Mouse (Mus musculus) ES-Bruce4 (cell line): ENCODE data around the gene Rdh8. TPM values are rescaled to one million over a fixed set of nuclear protein-coding genes. Genes with fewer than 3 reads are reported as not detected.

Experiments used
- H3K27ac ChIP-seq: 2 replicates; pipeline ENCODE4 v1.5.1; 2012; ENCODE audit warnings: low read length, inconsistent platforms; ENCODE audit not compliant: insufficient read depth
- H3K27me3 ChIP-seq: 2 replicates; pipeline ENCODE4 v1.6.1; 2012; ENCODE audit warnings: mild to moderate bottlenecking, low read length, inconsistent platforms; ENCODE audit not compliant: control insufficient read depth, poor library complexity, insufficient read depth, severe bottlenecking
- H3K36me3 ChIP-seq: 2 replicates; pipeline ENCODE4 v1.6.1; 2012; ENCODE audit warnings: inconsistent platforms, mild to moderate bottlenecking, low read length, moderate library complexity; ENCODE audit not compliant: control insufficient read depth, poor library complexity, insufficient read depth, severe bottlenecking
- H3K4me1 ChIP-seq: one replicate; pipeline ENCODE4 v1.8.1; 2011; ENCODE audit warnings: low read length; ENCODE audit not compliant: control insufficient read depth, insufficient read depth
- H3K4me3 ChIP-seq: 2 replicates; pipeline ENCODE4 v1.5.1; 2011; ENCODE audit warnings: low read depth, mild to moderate bottlenecking, low read length
- H3K9ac ChIP-seq: 2 replicates; pipeline ENCODE4 v1.6.1; 2012; ENCODE audit warnings: low read depth, mild to moderate bottlenecking, inconsistent platforms; ENCODE audit not compliant: poor library complexity, severe bottlenecking
- H3K9me3 ChIP-seq: replicated peaks from 2 replicates; pipeline ENCODE4 v1.6.1; 2012; ENCODE audit warnings: mild to moderate bottlenecking, low read length, inconsistent platforms; ENCODE audit not compliant: control insufficient read depth, poor library complexity, insufficient read depth, severe bottlenecking
- CTCF ChIP-seq: IDR thresholded peaks from one replicate; pipeline ENCODE4 v1.8.1; 2011; ENCODE audit warnings: low read depth, low read length
- EP300 ChIP-seq: IDR thresholded peaks from 2 replicates; pipeline ENCODE4 v1.6.1; 2011; ENCODE audit warnings: low read depth, low read length; ENCODE audit not compliant: insufficient read depth
- POLR2A ChIP-seq: IDR thresholded peaks from one replicate; pipeline ENCODE4 v1.8.1; 2011; ENCODE audit warnings: low read length; ENCODE audit not compliant: insufficient read depth
- polyA plus RNA-seq: library from polyadenylated mRNA; stranded (reverse); fragments of >200 nt; gene quantifications from 2 replicates; pipeline ENCODE4 v1.2.4, GENCODE M21; 2011; ENCODE audit warnings: low read depth; ENCODE audit not compliant: missing spikeins, insufficient read depth, insufficient read length

Rdh8 gene
- not detected in 2 replicates for polyA plus RNA-seq

DNA sequence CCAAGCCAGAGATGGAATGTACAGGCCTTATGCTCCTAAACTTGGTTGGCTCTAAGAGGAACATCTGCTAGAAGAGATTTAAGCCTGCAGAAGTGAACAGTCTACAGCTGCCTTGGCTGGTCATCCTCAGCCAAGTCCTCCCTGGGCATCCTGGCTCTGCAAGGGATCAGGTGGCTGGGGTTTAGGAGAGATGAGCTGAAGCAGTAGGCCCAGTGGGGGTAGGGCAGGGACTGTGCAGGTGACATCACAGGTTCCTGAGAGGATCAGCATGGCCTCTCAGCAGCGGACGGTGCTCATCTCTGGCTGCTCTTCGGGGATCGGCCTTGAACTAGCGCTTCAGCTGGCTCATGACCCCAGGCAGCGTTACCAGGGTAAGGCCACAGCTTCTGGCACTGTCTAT is at the start of gene Rdh8:
TSS of gene Rdh8 (plus strand) at position 268 of the 400 bp plus-strand sequence.
- H3K4me1 ChIP-seq, result peaks cover 2% of the 10 kb centered on the region
- no peak within 1 kb of the TSS for H3K9ac ChIP-seq
- no peaks in the 10 kb centered on the region for H3K36me3 ChIP-seq
- H3K27ac ChIP-seq, result no peak within 1 kb of the TSS
- H3K27me3 ChIP-seq, result no peaks in the 10 kb centered on the region
- no peak within 1 kb of the TSS for H3K4me3 ChIP-seq
- no peaks in the 10 kb centered on the region for H3K9me3 ChIP-seq
- TF ChIP-seq POLR2A (no peak), CTCF (no peak), EP300 (no peak)

DNA sequence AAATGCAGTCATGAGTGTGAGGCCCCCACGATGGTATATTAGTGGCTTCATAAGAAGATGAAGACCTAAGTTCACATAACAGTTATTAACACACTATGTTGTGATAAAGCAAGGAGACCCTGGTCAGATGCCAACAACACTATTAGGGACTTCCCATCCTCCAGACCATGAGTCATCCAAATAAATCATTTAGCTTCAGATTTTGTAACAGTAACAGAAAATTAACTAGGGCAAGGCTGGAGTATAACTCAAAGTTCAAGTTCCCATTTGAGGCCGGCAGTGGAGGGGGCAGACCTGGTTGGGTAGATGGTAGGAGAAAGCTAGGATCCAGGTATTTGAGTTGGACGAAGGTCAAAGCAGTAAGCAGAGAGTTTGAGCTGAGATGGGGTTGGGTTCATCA is 37.0 kb upstream of the Rdh8 start:
- Histone ChIP-seq H3K4me1 (no peaks in the 10 kb centered on the region), H3K4me3 (no peak overlapping the region), H3K27me3 (no peaks in the 10 kb centered on the region), H3K9me3 (no peaks in the 10 kb centered on the region), H3K9ac (no peak overlapping the region), H3K27ac (no peak overlapping the region), H3K36me3 (no peaks in the 10 kb centered on the region)
- TF ChIP-seq CTCF (no peak), EP300 (no peak), POLR2A (no peak)

DNA sequence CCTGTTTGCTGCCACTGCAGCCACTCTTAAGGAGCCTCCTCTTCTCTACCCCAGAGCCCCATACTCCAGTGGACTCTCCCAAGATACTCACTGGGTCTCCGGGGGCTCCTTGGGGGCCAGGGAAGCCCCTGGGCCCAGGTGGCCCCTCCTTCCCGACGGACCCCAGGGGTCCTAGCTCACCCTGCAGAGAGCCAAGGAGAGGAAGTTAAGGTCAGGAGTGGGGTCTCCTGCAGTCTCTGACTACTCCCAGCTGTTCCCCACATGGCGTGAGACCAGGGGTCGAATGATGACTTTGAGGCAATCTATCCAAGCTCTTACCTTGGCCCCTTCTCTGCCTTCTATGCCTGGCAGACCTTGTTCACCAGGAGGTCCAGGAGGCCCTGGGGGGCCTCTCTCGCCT is 33.2 kb upstream of the Rdh8 start:
- H3K36me3 ChIP-seq, result no peaks in the 10 kb centered on the region
- TF ChIP-seq CTCF (no peak), POLR2A (no peak), EP300 (no peak)
- no peak overlapping the region for H3K4me3 ChIP-seq
- no peak overlapping the region for H3K27ac ChIP-seq
- H3K4me1 ChIP-seq, result no peaks in the 10 kb centered on the region
- H3K27me3 ChIP-seq, result no peaks in the 10 kb centered on the region
- H3K9me3 ChIP-seq, result 0 out of 2 replicates have a peak, but pooled peaks cover 2% of the 10 kb centered on the region
- H3K9ac ChIP-seq, result no peak overlapping the region

DNA sequence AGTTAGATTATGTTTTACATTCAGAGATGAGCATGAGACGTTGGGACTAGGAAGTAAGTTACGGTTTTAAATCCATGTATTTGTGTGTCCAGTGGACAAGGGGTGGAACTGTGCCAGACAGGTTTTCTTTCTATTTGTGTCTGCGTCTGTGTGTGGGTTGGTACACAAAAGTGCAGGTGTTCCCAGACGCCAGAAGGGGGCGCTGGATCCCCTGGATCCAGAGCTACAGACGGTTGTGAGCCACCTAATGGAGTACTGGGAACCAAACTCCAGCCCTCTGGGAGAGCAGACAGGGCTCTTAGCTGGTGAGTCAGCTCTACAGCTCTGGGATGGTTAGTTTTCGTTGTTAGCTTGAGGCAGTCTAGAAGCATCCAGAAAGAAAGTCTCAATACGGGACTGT is 30.3 kb upstream of the Rdh8 start:
- TF ChIP-seq CTCF (peak; percentile 42), POLR2A (no peak)
- no peak overlapping the region for H3K4me3 ChIP-seq

DNA sequence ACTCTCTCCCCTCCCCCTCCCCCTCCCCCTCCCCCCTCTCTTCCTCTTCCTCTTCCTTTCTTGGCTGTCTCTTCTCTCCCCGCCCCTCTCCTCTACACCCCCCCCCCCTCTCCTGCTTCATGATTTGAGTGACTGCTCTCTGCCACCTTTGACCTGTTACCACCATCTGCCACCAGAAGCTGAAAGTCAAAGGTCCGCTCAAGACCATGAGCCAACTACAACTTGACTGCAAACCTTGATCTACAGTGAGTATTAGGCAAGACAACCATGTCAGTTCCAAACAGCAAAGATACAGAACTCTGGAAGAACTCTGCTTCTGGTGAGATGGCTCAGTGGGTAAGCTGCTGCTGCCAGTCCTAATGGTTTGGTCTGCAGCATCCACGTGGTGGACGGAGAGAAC is 28.7 kb upstream of the Rdh8 start:
- no peak overlapping the region for H3K9ac ChIP-seq
- peaks cover 1% of the 10 kb centered on the region for H3K4me1 ChIP-seq
- H3K27ac ChIP-seq, result no peak overlapping the region
- TF ChIP-seq CTCF (no peak), POLR2A (no peak), EP300 (no peak)
- H3K27me3 ChIP-seq, result no peaks in the 10 kb centered on the region
- no peaks in the 10 kb centered on the region for H3K36me3 ChIP-seq
- H3K4me3 ChIP-seq, result no peak overlapping the region
- H3K9me3 ChIP-seq, result 0 out of 2 replicates have a peak, but pooled peaks cover 2% of the 10 kb centered on the region

More for the DNA sequence above, 30.3 kb upstream of the Rdh8 start:
- no peaks in the 10 kb centered on the region for H3K27me3 ChIP-seq
- no peak overlapping the region for H3K27ac ChIP-seq
- no peak overlapping the region for H3K9ac ChIP-seq
- H3K4me1 ChIP-seq, result no peaks in the 10 kb centered on the region
- no peaks in the 10 kb centered on the region for H3K36me3 ChIP-seq
- 0 out of 2 replicates have a peak, but pooled peaks cover 2% of the 10 kb centered on the region for H3K9me3 ChIP-seq

DNA sequence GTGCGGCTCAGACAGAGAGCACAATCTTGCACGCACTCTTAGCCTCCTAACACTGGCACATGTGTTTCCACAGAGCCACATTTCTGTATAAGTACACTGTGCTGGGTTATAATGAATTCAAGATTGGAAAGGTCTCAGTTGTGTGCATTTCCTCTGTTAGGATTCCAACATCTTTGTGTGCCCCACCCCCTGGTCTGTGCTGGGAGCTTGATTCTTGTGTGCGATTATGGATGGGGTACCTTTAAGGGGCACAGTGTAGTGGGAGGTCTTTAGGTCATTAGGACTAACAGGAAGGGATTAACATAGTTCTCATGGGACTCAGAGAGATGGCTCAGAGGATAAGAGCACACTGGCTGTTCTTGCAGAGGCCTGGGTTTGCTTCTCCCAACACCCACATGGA is 28.0 kb upstream of the Rdh8 start:
- Histone ChIP-seq H3K9me3 (0 out of 2 replicates have a peak, but pooled peaks cover 2% of the 10 kb centered on the region), H3K9ac (no peak overlapping the region), H3K4me3 (no peak overlapping the region), H3K36me3 (no peaks in the 10 kb centered on the region), H3K4me1 (peaks cover 1% of the 10 kb centered on the region), H3K27me3 (no peaks in the 10 kb centered on the region), H3K27ac (no peak overlapping the region)
- no peak for TF ChIP-seq CTCF
- TF ChIP-seq POLR2A, result no peak
- no peak for TF ChIP-seq EP300
